Mouse (Mus musculus) CD4-positive, CD25-positive, alpha-beta regulatory T cell, adult 9 weeks (primary cell): Measurements from ENCODE around the gene Ubxn6. TPM values are rescaled to one million over a fixed set of nuclear protein-coding genes. Genes with fewer than 3 reads are reported as not detected.

Experiments
- polyA plus RNA-seq: library from polyadenylated mRNA; unstranded; fragments of 100-300 nt; shearing (Covaris generic); gene quantifications from one replicate; pipeline ENCODE4 v1.2.1, GENCODE M21; 2017

Ubxn6 gene
- 82.8 TPM for polyA plus RNA-seq

GRCm38 (mm10) chr17:56074827-56075208 is at the start of gene Ubxn6:
Gene Ubxn6 (minus strand): TSS chr17:56075028.

GRCm38 (mm10) chr17:56121826-56122225 is 47.0 kb upstream of the Ubxn6 start, which contains the start of gene Lrg1:
Gene Lrg1 (minus strand): TSS chr17:56122001.

GRCm38 (mm10) chr17:56117251-56117710 is 42.5 kb upstream of the Ubxn6 start, which contains the start of gene Plin5:
Gene Plin5 (minus strand): TSS chr17:56117596.

GRCm38 (mm10) chr17:56109219-56110051 is 34.6 kb upstream of the Ubxn6 start, which contains the start of gene Plin4:
Gene Plin4 (minus strand): TSS chr17:56109803.

GRCm38 (mm10) chr17:56078880-56079795 is 4.3 kb upstream of the Ubxn6 start, which contains the start of gene Hdgfl2:
Gene Hdgfl2 (plus strand): TSS chr17:56079634.

GRCm38 (mm10) chr17:56040030-56040856 is 34.6 kb downstream of the Ubxn6 start, which contains the start of gene Chaf1a:
Gene Chaf1a (plus strand): TSS chr17:56040439.

GRCm38 (mm10) chr17:56036176-56036900 is 38.5 kb downstream of the Ubxn6 start, which contains the start of gene Sh3gl1:
Gene Sh3gl1 (minus strand): TSS chr17:56036635.

Other genes starting within 250 kb of the Ubxn6 start
- gene Zfp119a, start 196.1 kb downstream of the Ubxn6 start, polyA plus RNA-seq, result 26.8 TPM
- gene Zfp959, start 182.9 kb downstream of the Ubxn6 start, polyA plus RNA-seq, result 31.1 TPM
- gene Zfp119b, start 125.5 kb downstream of the Ubxn6 start, polyA plus RNA-seq, result 15.2 TPM
- 48.5 TPM for gene Ebi3, start 122.4 kb downstream of the Ubxn6 start, polyA plus RNA-seq
- gene Yju2, start 115.9 kb downstream of the Ubxn6 start, polyA plus RNA-seq, result 40.2 TPM
- 0.19 TPM for gene Shd, start 104.6 kb downstream of the Ubxn6 start, polyA plus RNA-seq
- not detected for gene Fsd1, start 88.5 kb downstream of the Ubxn6 start, polyA plus RNA-seq
- 0.24 TPM for gene Stap2, start 69.4 kb downstream of the Ubxn6 start, polyA plus RNA-seq
- gene Mpnd, start 69.3 kb downstream of the Ubxn6 start, polyA plus RNA-seq, result 29.7 TPM
- gene Sh3gl1, start 38.4 kb downstream of the Ubxn6 start, polyA plus RNA-seq, result 149 TPM
- 0.52 TPM for gene Chaf1a, start 34.6 kb downstream of the Ubxn6 start, polyA plus RNA-seq
- 145 TPM for gene Hdgfl2, start 4.6 kb upstream of the Ubxn6 start, polyA plus RNA-seq
- gene Plin4, start 34.8 kb upstream of the Ubxn6 start, polyA plus RNA-seq, result not detected
- gene Plin5, start 42.6 kb upstream of the Ubxn6 start, polyA plus RNA-seq, result not detected
- not detected for gene Lrg1, start 47.0 kb upstream of the Ubxn6 start, polyA plus RNA-seq
- gene Sema6b, start 65.3 kb upstream of the Ubxn6 start, polyA plus RNA-seq, result not detected
- gene Tnfaip8l1, start 87.4 kb upstream of the Ubxn6 start, polyA plus RNA-seq, result 40.2 TPM
- gene Mydgf, start 108.9 kb upstream of the Ubxn6 start, polyA plus RNA-seq, result 74.8 TPM
- 29.9 TPM for gene Dpp9, start 143.9 kb upstream of the Ubxn6 start, polyA plus RNA-seq
- gene Fem1a, start 181.8 kb upstream of the Ubxn6 start, polyA plus RNA-seq, result 2.6 TPM
- gene Ticam1, start 201.8 kb upstream of the Ubxn6 start, polyA plus RNA-seq, result 9.7 TPM
- gene Plin3, start 217.8 kb upstream of the Ubxn6 start, polyA plus RNA-seq, result 42.3 TPM
- gene Arrdc5, start 225.3 kb upstream of the Ubxn6 start, polyA plus RNA-seq, result not detected
- 14.2 TPM for gene Uhrf1, start 228.3 kb upstream of the Ubxn6 start, polyA plus RNA-seq